Mouse (Mus musculus): ENCODE data around the gene Cenpv.
A peak's percentile ranks its signal among the peaks of the same experiment; 100 is the strongest.

The Cenpv gene

DNA sequence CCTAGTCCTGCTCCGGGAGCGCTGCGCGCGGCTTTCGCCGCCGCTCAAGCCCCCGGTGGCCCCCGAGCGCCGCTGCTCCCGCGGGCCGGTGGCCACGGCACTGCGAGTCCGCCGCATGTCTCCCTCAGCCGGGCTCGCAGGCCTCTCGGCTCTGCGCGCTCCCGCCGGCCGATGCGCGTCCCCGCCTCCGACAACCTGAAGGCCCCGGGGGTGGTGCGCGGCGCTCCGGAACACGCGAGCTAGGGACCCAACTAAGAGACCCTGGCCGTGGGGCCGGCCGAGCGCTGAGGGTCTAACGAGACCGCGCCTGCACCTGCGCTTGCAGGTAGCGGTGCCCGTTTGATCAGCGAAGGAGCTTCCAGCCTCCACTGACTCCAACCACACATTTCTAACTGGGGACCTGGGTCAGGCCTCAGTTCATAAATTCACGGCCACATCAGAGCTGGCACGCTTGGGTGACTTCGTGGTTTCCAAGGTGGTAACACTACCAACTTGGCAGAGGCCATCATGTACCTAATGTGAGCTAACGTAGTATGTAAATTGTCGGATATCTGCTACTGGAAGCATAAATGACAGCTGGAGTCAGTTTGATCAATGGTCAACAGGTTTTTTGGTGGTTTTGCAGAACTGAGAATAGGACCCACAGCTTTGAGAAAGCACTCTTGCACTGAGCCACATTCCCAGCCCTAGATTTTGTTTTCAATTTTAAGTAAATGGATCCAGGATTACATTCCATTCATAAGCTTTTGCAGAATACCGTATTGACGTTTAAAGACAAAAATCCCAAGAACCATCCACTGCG is at the start of gene Cenpv:
TSS of gene Cenpv (minus strand) at position 173 of the 802 bp plus-strand sequence.
- DNase-seq (ENCODE audit: low spot score) = peak; percentile 48

DNA sequence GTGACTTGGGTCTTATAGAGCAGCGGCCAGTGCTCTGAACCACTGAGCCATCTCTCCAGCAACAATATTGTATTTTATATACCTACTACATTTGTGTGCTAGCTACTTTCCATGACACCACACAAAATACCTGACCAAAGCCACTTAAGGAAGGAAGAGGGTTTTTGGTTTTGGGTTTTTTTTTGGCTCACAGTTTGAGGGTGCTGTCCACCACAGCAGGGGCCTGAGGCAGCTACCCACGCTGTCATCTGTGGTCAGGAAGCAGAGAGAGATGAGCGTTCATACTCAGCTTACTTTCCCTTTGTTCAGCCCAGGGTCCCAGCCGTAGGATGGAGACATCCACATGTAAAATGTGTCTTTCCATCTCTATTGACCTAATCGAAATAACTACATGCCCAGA is 48.0 kb upstream of the Cenpv start:
- DNase-seq (ENCODE audit: low spot score) = no peak

DNA sequence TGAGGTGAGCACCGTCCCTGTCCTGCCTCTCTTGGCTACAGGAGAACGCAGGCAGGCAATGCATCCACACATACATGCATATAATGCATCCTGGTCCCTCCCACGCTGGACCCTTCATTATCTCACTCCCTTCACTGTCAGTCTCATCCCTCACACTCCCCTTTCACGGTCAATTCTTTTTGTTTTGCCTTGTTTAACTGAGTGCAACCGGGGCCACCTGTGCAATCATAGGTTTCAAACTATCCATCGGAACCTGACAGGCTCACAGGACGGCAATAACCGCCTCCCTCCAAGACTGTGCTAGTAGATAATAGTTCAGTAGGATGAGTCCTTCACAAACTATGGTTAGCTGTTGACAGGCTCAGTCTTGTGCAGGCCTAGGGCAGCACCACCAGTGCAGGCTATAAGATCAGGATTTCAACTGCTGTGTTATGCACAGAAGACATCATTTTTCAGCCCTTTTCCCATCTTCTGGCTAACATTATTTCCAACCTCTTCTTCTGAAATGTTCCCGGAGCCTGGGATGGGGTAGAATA is 45.7 kb upstream of the Cenpv start:
- no peak for DNase-seq (ENCODE audit: low spot score)

DNA sequence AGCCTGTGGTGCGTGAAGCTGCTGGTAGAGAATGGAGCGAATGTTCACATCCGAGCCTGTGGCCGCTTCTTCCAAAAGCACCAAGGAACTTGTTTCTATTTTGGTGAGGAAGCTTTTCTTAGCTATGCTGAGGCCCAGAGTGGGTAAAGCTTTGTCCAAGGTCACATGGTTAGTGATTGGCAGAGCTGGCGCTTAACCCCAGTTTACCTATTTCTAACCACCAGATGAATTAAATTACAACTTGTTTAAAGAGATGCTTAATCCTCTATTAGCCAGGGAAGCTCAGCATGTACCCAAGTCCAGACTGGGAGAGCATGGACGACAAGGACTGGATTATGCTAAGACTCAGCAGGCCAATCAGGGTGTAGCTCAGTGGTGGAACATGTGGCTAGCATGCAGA is 44.0 kb upstream of the Cenpv start:
- DNase-seq (ENCODE audit: low spot score) = no peak

- no peak for DNase-seq (ENCODE audit: low spot score)
Observed at GRCm38 (mm10) chr11:62576530-62577152, 37.6 kb upstream of the Cenpv start.

DNA sequence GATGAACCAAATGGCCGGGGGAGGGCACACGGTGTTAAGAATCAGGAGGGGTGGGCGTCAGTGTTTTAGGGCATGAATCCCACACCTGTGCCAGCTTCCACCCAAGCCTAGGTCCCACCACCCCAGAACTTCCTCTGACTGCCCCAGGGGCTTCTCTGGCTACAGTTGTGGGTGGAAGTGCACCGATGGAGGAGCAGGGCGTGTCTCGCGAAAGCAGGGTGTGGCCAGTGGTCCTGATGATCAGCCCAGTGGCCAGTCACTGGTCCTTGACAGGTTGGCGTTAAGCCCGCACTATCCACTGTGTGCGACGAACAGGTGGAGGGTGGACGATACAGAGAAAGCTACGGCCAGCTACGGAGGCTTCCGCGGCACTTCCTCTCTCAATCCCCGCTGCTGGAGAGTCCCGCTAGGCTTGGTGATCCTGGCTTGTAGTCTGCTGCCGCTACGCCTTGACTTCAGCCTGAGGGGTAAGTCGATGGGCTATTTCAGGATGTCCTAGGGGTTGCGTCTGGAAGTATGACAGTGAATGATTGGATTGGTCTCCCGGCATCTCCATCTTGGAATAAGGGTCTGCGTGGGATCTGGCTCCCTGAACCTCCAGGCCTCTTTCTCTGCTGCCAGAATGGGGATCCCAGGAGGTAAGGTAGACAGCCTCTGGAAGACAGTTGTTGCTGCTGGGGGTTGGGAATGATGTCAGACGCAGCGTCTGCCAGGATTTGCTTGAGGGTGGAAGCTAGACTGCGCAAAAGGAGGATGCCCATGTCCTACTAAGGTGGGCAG is 36.8 kb upstream of the Cenpv start:
- DNase-seq (ENCODE audit: low spot score) = peak; percentile 46

DNA sequence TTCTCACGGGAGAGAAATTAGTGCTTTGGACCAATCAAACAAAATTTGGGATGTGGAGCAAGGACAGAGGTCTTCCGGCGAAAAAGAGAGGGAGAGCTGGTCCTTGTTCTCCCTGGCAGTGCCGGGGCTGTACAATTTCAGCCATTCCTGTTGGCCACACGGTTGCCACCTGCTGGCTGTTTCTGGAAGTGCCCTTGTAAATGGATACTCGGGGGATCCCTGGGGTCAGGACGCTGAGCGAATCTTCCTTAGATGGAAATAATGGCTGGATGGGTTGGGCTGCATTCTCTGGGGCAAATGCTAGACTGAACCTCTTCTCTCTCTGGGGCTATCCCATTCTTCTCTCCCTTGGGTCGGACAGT is 36.2 kb upstream of the Cenpv start:
- peak; percentile 74 for DNase-seq (ENCODE audit: low spot score)

DNA sequence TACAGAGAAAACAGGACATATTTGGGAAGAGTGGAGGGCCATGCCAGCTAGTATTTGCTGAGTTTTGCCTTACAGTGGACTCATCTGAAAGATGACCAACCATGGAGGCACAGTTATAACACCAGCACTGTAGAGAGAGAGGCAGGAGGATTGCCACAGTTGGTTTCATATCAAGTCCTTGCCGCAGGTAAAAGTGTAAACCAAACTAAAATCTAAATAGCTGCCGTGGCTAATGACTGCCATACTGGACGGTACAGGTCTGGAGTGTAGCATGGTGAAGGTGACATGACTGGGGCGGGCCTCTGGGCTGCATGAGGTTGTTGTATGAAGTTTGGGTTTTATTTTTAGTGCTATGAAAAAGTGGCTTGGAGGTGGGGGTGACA is 35.6 kb upstream of the Cenpv start:
- no peak for DNase-seq (ENCODE audit: low spot score)

DNA sequence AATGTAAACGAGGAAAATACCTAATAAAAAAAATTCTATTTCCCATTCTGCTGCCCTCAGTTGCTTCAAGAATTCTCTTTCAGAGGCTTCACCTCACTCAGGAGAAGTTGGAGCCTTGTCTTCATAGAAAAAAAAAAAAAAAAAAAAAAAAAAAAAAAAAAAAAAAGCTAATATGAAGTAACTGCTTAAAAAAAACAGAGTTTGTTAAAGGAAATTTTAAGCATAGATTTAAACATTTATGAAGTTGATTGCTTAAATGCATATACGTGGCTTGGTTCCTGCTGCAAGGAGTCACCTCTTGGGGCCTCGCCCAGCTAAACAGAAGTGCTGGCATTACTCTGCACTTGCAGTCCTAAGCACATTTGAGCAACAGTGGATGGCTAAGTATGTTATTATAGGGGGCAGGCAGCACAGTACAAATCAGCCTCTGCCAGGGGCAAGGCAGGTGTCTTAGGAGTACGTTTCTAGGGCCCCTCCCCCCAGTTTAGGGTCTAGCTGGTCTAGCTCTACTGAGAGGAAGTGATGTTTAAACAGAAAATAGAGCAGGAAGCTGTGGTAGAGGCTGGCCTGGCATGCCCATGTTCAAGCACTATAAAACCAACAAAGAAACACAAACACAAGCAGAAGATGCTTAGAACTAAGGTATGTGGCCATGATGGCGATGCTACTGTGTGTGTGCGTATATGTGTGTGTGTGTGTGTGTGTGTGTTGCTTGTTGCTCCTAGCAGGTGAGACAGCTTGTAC is 35.1 kb upstream of the Cenpv start, which contains the start of gene Trpv2:
TSS of gene Trpv2 (plus strand) at position 528 of the 744 bp plus-strand sequence.
- no peak for DNase-seq (ENCODE audit: low spot score)

GRCm38 (mm10) chr11:62568300-62568699 is 29.2 kb upstream of the Cenpv start:
- no peak for DNase-seq (ENCODE audit: low spot score)

- no peak for DNase-seq (ENCODE audit: low spot score)
Observed at GRCm38 (mm10) chr11:62566211-62566610, 27.1 kb upstream of the Cenpv start.

DNA sequence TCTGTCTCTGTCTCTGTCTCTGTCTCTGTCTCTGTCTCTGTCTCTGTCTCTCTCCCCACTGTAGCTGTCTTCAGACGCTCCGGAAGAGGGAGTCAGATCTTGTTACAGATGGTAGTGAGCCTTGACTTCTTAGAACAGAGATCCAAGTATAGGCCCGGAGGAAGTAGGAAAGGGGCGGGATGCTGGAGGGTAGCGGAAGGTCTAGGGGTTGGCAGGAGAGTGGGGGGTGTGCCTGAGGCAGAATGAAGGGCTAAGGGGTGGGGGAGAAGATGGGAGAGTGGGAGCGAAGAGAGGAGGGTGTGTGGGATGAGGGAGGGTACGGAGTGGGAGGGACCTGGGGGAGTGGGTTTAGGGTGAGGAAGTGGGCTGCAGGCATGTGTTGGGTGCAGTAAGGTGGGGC is 26.7 kb upstream of the Cenpv start:
- no peak for DNase-seq (ENCODE audit: low spot score)

DNA sequence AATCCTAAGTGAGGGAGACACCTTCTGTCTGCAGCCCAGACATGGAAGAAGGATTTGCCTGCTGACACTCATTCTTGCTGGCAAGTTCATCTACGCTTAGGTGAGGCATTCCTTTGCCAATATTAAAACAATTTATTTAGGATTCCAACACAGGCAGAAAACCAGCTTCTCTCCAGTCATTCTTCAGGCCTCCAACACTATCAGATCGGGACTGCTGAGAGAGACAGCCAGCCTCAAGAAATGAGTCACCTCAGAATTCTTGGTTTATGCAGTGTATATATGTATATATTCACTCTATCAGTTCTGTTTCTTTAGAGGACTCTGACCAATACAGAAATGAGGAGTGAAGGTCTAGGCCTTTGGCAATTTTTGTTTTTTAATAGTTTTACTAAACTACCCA is 24.5 kb upstream of the Cenpv start:
- no peak for DNase-seq (ENCODE audit: low spot score)

GRCm38 (mm10) chr11:62560463-62561016 is 21.5 kb upstream of the Cenpv start:
- DNase-seq (ENCODE audit: low spot score) = no peak

DNA sequence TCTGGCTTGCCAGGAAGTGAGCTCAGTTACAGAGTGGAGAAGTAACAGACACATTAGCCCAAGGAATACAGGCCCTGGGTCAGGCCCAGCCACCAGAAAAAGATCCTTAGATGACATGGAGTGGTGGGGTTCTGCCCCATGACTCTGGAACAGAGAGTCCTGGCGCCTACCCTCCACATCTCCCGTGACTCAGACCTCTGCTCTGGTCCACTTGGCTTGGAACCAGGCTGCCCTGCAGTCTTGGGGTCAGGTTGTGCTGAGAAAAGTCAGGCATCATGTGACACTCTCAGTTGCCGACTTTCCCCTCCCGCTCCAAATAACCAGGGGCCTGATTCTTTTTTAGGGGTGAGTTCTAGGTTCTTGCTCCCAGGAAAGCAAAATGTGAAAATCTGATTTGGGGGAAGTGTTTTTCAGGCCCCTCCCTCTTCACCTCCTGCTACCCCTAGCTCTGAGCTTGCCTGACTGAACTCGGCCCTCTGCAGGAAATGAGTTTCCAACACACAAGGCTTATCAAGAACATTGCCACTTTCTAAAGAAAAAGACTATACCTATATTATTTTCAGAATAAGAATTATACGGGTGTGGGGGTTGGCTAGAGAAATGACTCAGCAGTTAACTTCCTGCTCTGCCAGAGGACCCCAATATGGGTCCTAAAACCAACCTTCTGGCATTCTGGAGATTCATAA is 20.0 kb upstream of the Cenpv start:
- no peak for DNase-seq (ENCODE audit: low spot score)

DNA sequence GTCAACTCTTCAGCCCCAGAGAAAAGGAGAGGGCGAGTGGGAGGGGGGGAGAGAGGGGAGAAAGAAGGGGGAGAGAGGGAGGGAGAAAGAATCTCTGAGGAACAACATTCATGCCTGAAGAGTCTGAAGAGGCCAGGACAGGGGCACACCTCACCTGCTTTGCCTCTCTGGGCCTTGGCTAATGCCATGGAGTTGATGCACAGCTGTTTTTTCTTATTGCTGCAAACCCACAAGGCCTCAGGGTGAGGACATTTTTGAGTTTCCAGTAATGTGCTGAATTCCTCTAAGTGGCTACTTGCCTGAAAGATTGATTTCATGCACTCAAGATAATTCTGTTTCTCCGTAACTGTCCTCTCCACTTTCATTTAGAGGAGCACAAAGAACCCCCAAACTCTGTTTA is 19.1 kb upstream of the Cenpv start:
- no peak for DNase-seq (ENCODE audit: low spot score)

DNA sequence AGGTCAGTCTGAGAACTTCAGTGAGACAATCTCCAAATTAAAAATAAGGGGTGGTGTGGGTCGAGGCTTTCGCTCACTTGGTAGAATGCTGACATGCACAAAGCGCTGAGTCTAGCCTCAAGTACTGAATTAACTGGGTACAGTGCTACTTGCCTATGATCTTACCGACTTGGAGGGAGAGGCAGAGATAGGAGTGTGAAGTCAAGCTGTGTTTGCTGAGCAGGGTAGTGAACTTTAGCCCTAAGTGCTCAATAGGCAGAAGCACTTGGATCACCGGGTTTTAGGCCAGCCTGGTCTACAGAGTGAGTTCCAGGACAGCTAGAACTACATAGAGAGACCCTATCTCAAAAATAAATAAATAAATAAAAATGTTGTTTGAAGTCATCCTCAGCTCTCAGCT is 18.1 kb upstream of the Cenpv start:
- no peak for DNase-seq (ENCODE audit: low spot score)

DNA sequence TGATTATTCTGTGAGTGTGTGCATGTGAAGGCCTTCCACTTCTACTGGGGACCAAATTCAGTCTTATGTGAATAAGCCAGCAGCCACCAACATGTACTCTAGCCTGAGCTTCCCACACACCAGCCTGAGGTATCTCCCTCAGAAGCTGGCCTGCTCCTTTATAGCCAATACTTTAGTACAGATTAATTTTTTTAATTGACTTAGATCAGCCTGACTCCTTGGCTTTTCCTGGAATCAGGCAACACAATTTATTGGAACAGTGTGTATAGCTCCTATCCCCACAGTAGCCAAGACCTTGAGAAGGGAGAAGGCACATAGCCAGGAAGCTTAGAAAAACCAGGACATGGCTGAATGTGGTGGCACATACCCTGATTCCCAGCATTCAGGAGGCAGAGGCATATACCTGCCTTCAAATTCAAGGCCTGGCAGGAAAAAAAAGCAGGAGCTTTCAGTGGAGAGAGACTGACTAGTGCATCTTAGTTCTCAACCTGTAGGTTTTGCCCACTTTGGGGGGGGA is 16.9 kb upstream of the Cenpv start:
- no peak for DNase-seq (ENCODE audit: low spot score)

DNA sequence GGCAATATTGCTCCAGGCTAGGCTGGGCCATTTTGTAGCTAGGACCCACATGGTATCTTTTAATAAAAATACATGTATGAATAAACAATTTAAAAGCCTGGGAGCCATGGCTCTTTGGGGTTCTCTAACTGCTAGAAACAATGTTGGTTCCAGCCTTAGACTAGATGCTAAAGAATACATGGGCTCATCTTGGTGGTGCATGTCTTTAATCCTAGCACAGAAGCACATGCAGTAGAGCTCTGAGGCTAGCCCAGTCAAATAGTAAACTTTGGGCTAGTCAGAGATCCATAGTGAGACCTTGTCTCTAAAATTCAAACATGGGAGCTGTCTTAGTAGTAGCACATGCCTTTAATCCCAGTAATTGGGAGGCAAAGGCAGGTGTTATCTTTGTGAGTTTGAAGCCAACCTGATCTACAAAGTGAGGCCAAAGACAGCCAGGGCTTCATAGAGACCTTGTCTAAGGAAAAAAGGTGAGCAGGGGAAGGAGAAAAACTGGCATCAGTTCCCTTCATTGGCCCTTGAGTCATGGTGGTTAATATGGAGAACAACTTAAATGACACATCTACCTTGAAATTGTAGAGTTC is 16.0 kb upstream of the Cenpv start:
- DNase-seq (ENCODE audit: low spot score) = no peak

DNA sequence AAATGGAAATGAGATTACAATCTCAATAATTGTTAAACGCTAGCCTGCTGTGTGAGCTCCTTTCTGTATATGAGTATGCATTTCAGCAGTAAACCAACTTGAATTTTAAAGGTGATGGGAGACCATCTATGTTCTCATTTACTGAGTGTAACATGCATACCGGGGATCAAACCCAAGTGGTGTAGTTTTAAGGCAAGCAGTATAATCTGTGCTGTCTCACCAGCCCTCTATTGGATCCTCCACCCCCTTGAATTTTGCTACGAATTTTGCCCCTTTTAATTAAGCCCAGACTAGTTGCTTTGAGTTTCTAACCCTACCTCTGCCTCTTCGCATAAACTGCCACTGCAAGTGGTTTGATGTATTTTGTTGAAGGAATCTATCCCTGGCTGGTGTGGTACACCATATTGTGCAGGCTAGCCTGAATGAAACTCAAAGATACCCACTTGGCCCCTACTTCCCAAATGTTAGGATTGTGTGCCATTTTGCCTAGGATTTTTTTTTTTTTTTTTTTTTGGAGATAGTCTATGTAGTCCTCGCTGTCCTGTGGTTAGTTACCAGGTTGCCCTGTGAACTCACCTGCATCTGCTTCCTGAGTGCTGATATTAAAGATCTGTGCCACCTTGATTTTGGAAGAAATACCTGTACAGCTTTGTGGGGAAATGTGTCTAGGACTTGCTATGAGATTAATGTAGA is 15.2 kb upstream of the Cenpv start:
- DNase-seq (ENCODE audit: low spot score) = no peak

Data from left cerebral cortex, adult 11 months (tissue).